Mouse (Mus musculus) intestine, embryonic 14.5 days (tissue): ENCODE results near the gene Filip1. TPM values are rescaled to one million over a fixed set of nuclear protein-coding genes. Genes with fewer than 3 reads are reported as not detected.

Source experiments
- ATAC-seq: fragments of 200-750 bp; cut with Nextera tagmentation; replicated peaks from 2 replicates; pipeline ENCODE4 v1.8.0; 2017; ENCODE audit warnings: low read depth, moderate number of reproducible peaks, moderate TSS enrichment, moderate library complexity; ENCODE audit not compliant: low FRiP score, low TSS enrichment
- DNase-seq: peaks from one replicate; pipeline ENCODE4 v3.0.0-alpha.2; 2018; ENCODE audit warnings: low spot score
- H3K27ac ChIP-seq: fragments of 300-500 bp; sonication (generic); 2 replicates; pipeline ENCODE4 v1.5.1; 2014; ENCODE audit warnings: low read depth, mild to moderate bottlenecking, control low read depth
- H3K27me3 ChIP-seq: fragments of 300-500 bp; sonication (generic); replicated peaks from 2 replicates; pipeline ENCODE4 v1.6.1; 2014; ENCODE audit warnings: low read length, control low read depth; ENCODE audit not compliant: control insufficient read depth, insufficient read depth
- H3K36me3 ChIP-seq: fragments of 300-500 bp; sonication (generic); 2 replicates; pipeline ENCODE4 v1.6.1; 2014; ENCODE audit warnings: low read length, control low read depth; ENCODE audit not compliant: control insufficient read depth, insufficient read depth
- H3K4me1 ChIP-seq: fragments of 300-500 bp; sonication (generic); replicated peaks from 2 replicates; pipeline ENCODE4 v1.6.1; 2014; ENCODE audit warnings: low read length, control low read depth, mixed read lengths; ENCODE audit not compliant: control insufficient read depth, insufficient read depth
- H3K4me2 ChIP-seq: fragments of 300-500 bp; sonication (generic); 2 replicates; pipeline ENCODE4 v1.6.1; 2014; ENCODE audit warnings: low read length
- H3K4me3 ChIP-seq: fragments of 300-500 bp; sonication (generic); 2 replicates; pipeline ENCODE4 v1.5.1; 2014; ENCODE audit warnings: low read depth, low read length, control low read depth, mixed read lengths
- H3K9ac ChIP-seq: fragments of 300-500 bp; sonication (generic); 2 replicates; pipeline ENCODE4 v1.6.1; 2014; ENCODE audit warnings: mild to moderate bottlenecking, low read length
- H3K9me3 ChIP-seq: fragments of 300-500 bp; sonication (generic); 2 replicates; pipeline ENCODE4 v1.6.1; 2016; ENCODE audit warnings: low read length, control low read depth; ENCODE audit not compliant: control insufficient read depth
- WGBS: fragments of 180-500 bp; shearing (Covaris S2); extraction: QIAGEN DNeasy Blood & Tissue Kit; methylation state at CpG from one replicate; pipeline ENCODE4 v1.1.7; 2014; 5-methylcytosine and 5-hydroxymethylcytosine counted together
- polyA plus RNA-seq: library from polyadenylated mRNA; unstranded; fragments of >200 nt; fragmentation: Nextera tagmentation; extraction: Ambion mirVana; gene quantifications from 2 replicates; pipeline ENCODE4 v1.2.1, GENCODE M21; 2014

Gene Filip1
- polyA plus RNA-seq, 1 experiment from 2014 or later = 7.2 TPM

GRCm38 (mm10) chr9:79975121-79975520 is 37.5 kb downstream of the Filip1 start:
- H3K9ac ChIP-seq = no peak overlapping the region
- 72% methylated on average over 5 of the region's 5 CpGs for WGBS
- H3K9me3 ChIP-seq = no peaks in the 10 kb centered on the region
- H3K4me3 ChIP-seq = no peak overlapping the region
- no peaks in the 10 kb centered on the region for H3K36me3 ChIP-seq
- DNase-seq (no peak), ATAC-seq (no peak)
- no peak overlapping the region for H3K4me2 ChIP-seq
- peaks cover 32% of the 10 kb centered on the region for H3K4me1 ChIP-seq
- no peak overlapping the region for H3K27ac ChIP-seq
- no peaks in the 10 kb centered on the region for H3K27me3 ChIP-seq

GRCm38 (mm10) chr9:79973582-79973981 is 39.1 kb downstream of the Filip1 start:
- DNase-seq = no peak
- H3K27me3 ChIP-seq = no peaks in the 10 kb centered on the region
- no peak overlapping the region for H3K9ac ChIP-seq
- no peaks in the 10 kb centered on the region for H3K36me3 ChIP-seq
- ATAC-seq = no peak
- WGBS = 93% methylated on average over 8 of the region's 8 CpGs
- H3K4me3 ChIP-seq = no peak overlapping the region
- peaks cover 30% of the 10 kb centered on the region for H3K4me1 ChIP-seq
- H3K4me2 ChIP-seq = no peak overlapping the region
- H3K9me3 ChIP-seq = no peaks in the 10 kb centered on the region
- no peak overlapping the region for H3K27ac ChIP-seq

GRCm38 (mm10) chr9:79972705-79973104 is 39.9 kb downstream of the Filip1 start:
- Histone ChIP-seq H3K27ac (no peak overlapping the region), H3K4me1 (peaks cover 25% of the 10 kb centered on the region)

GRCm38 (mm10) chr9:79971619-79972018 is 41.0 kb downstream of the Filip1 start:
- no peaks in the 10 kb centered on the region for H3K27me3 ChIP-seq
- 62% methylated on average over 6 of the region's 6 CpGs for WGBS
- H3K4me2 ChIP-seq = no peak overlapping the region
- no peak for DNase-seq
- no peak for ATAC-seq
- H3K9me3 ChIP-seq = no peaks in the 10 kb centered on the region
- H3K9ac ChIP-seq = no peak overlapping the region
- H3K36me3 ChIP-seq = no peaks in the 10 kb centered on the region
- peak overlapping the region; percentile 54 for H3K27ac ChIP-seq
- no peak overlapping the region for H3K4me3 ChIP-seq
- H3K4me1 ChIP-seq = peaks cover 17% of the 10 kb centered on the region; the same call in 1 of the 2 replicates

More at GRCm38 (mm10) chr9:79972705-79973104, 39.9 kb downstream of the Filip1 start:
- Histone ChIP-seq H3K4me2 (no peak overlapping the region), H3K36me3 (no peaks in the 10 kb centered on the region), H3K27me3 (no peaks in the 10 kb centered on the region), H3K4me3 (no peak overlapping the region), H3K9ac (no peak overlapping the region), H3K9me3 (no peaks in the 10 kb centered on the region)
- ATAC-seq (no peak), DNase-seq (no peak)
- WGBS = 67% methylated on average over 6 of the region's 6 CpGs

GRCm38 (mm10) chr9:79970659-79971118 is 42.0 kb downstream of the Filip1 start:
- DNase-seq (no peak), ATAC-seq (no peak)
- Histone ChIP-seq H3K27ac (peak overlapping the region; percentile 54; the same call in 1 of the 2 replicates), H3K4me3 (no peak overlapping the region), H3K27me3 (no peaks in the 10 kb centered on the region), H3K9me3 (no peaks in the 10 kb centered on the region), H3K4me1 (peaks cover 17% of the 10 kb centered on the region; the same call in 1 of the 2 replicates), H3K36me3 (no peaks in the 10 kb centered on the region), H3K9ac (no peak overlapping the region), H3K4me2 (no peak overlapping the region)
- WGBS = 54% methylated on average over 8 of the region's 8 CpGs

- 78% methylated on average over 4 of the region's 4 CpGs for WGBS
- H3K27ac ChIP-seq = no peak overlapping the region
- H3K9me3 ChIP-seq = no peaks in the 10 kb centered on the region
- H3K4me3 ChIP-seq = no peak overlapping the region
- H3K4me2 ChIP-seq = no peak overlapping the region
- no peak overlapping the region for H3K9ac ChIP-seq
- H3K36me3 ChIP-seq = no peaks in the 10 kb centered on the region
- ATAC-seq (no peak), DNase-seq (no peak)
- peaks cover 17% of the 10 kb centered on the region; the same call in 1 of the 2 replicates for H3K4me1 ChIP-seq
- H3K27me3 ChIP-seq = no peaks in the 10 kb centered on the region
Measured at GRCm38 (mm10) chr9:79969544-79969943, 43.1 kb downstream of the Filip1 start.

GRCm38 (mm10) chr9:79966711-79967487 is 45.8 kb downstream of the Filip1 start:
- Histone ChIP-seq H3K4me1 (peaks cover 12% of the 10 kb centered on the region; the same call in 1 of the 2 replicates), H3K4me2 (no peak overlapping the region), H3K9ac (no peak overlapping the region), H3K27me3 (no peaks in the 10 kb centered on the region), H3K36me3 (no peaks in the 10 kb centered on the region), H3K9me3 (no peaks in the 10 kb centered on the region), H3K4me3 (no peak overlapping the region), H3K27ac (0 out of 2 replicates have a peak overlapping the region, but pooled peaks have one; percentile 2)
- ATAC-seq = no peak
- no peak for DNase-seq
- 65% methylated on average over 12 of the region's 12 CpGs for WGBS

- H3K4me2 ChIP-seq = no peak overlapping the region
- peaks cover 6% of the 10 kb centered on the region; the same call in 1 of the 2 replicates for H3K4me1 ChIP-seq
- no peak for ATAC-seq
- H3K27me3 ChIP-seq = no peaks in the 10 kb centered on the region
- H3K9me3 ChIP-seq = no peaks in the 10 kb centered on the region
- H3K36me3 ChIP-seq = no peaks in the 10 kb centered on the region
- no peak overlapping the region for H3K4me3 ChIP-seq
- no peak for DNase-seq
- no peak overlapping the region for H3K27ac ChIP-seq
- WGBS = 73% methylated on average over 14 of the region's 14 CpGs
- H3K9ac ChIP-seq = no peak overlapping the region
Measured at GRCm38 (mm10) chr9:79965600-79966392, 46.9 kb downstream of the Filip1 start.
